In the genomic region with DNA sequence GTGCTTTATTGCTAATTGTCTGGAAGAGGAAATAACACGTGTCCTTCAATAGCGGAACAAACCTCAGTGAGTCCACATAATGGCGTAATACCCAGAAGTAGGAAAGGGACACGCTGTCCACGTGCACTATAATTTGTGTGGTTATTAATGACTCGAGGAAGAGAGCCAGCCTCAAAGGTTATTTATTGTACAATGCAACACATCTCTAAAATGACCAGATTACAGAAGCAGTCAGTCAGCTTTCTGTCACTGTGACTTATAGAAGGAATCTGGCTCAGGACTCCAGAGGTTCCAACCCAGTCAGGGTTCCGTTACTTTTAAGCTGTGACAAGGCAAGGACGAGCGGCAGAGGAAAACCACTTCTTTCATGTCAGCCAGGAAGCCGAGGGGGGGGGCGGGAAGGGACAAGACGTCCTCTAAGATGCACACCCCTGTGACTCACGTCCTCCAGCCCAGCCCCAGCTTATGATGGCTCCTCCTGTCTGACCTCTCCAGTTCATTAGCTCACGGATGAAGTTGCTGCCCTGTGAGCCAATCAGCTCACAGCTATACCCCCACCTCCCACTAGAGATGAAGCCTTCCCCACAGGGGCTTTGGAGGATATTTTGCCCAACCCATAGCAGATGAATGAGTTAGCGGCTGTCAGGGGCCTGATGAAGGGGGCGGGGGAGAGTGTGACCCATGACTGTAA, we compare ENCODE assay signal across 8 mouse cellular contexts. TPM values are rescaled to one million over a fixed set of nuclear protein-coding genes. Genes with fewer than 3 reads are reported as not detected.
DNase-seq lines count a peak whose midpoint lies in the region; ATAC-seq and TF ChIP-seq lines count a peak whose summit lies in the region.
"Had no signal": no experiment of that assay in that cellular context is flagged by ENCODE, and none has a peak within 500 bp of the region (broad histone marks: within the 10 kb centered on the region; RNA-seq: fewer than 3 reads in every experiment).

No protein-coding gene starts in this region.

- no peaks in the 10 kb centered on the region for H3K36me3 ChIP-seq in embryonic facial prominence, embryonic 11.5 days (replicated peaks; ENCODE audit: control insufficient read depth, insufficient read depth, low read depth, low read length)
- H3K36me3 ChIP-seq in hindbrain, embryonic 10.5 days, result no peaks in the 10 kb centered on the region
- H3K36me3 ChIP-seq in liver, adult 2 months (ENCODE audit: control insufficient read depth, insufficient read depth, low read length), result no peaks in the 10 kb centered on the region

- no peak overlapping the region for H3K4me3 ChIP-seq in embryonic facial prominence, embryonic 11.5 days (ENCODE audit: low read depth, low read length)
- H3K4me3 ChIP-seq in hindbrain, embryonic 10.5 days, result 0 out of 2 replicates have a peak overlapping the region, but pooled peaks have one; percentile 18
- no peak overlapping the region for H3K4me3 ChIP-seq in liver, adult 2 months (ENCODE audit: insufficient read depth, low read depth, low read length)
- H3K4me3 ChIP-seq: erythroblast, embryonic 14.5 days had no signal

- no peaks in the 10 kb centered on the region for H3K9me3 ChIP-seq in embryonic facial prominence, embryonic 11.5 days (replicated peaks; ENCODE audit: control insufficient read depth, low read length)
- H3K9me3 ChIP-seq in hindbrain, embryonic 10.5 days, result no peaks in the 10 kb centered on the region

- peak overlapping the region; percentile 13; the same call in 1 of the 2 replicates for H3K4me2 ChIP-seq in embryonic facial prominence, embryonic 11.5 days (ENCODE audit: low read depth, low read length)

- 39% methylated on average over 16 of the region's 16 CpGs for WGBS in embryonic facial prominence, embryonic 11.5 days
- WGBS in hindbrain, embryonic 10.5 days, result 47% methylated on average over 16 of the region's 16 CpGs
- WGBS in liver, adult 2 months, result 48% methylated on average over 16 of the region's 16 CpGs

- H3K9ac ChIP-seq in embryonic facial prominence, embryonic 11.5 days (replicated peaks; ENCODE audit: low read length), result 0 out of 2 replicates have a peak overlapping the region, but pooled peaks have one; percentile 22
- no peak overlapping the region for H3K9ac ChIP-seq in liver, adult 2 months (ENCODE audit: low read depth, low read length)

- no peaks in the 10 kb centered on the region for H3K79me2 ChIP-seq in liver, adult 2 months (ENCODE audit: control insufficient read depth, insufficient read depth, low read length)

- TF ChIP-seq CTCF in liver, adult 2 months (IDR thresholded peaks at IDR 0.05; ENCODE audit: low read depth, low read length), result no peak

- no peaks in the 10 kb centered on the region for H3K4me1 ChIP-seq in embryonic facial prominence, embryonic 11.5 days (ENCODE audit: control insufficient read depth, insufficient read depth, low read length)
- H3K4me1 ChIP-seq in hindbrain, embryonic 10.5 days (replicated peaks), result peaks cover 23% of the 10 kb centered on the region
- H3K4me1 ChIP-seq in liver, adult 2 months (ENCODE audit: control insufficient read depth, insufficient read depth, low read length), result no peaks in the 10 kb centered on the region; the same call in 1 of the 2 replicates

- H3K27ac ChIP-seq in embryonic facial prominence, embryonic 11.5 days (replicated peaks; ENCODE audit: low read depth, low read length), result no peak overlapping the region
- H3K27ac ChIP-seq in hindbrain, embryonic 10.5 days, result peak overlapping the region; percentile 45; the same call in 1 of the 2 replicates
- no peak overlapping the region for H3K27ac ChIP-seq in liver, adult 2 months (replicated peaks; ENCODE audit: insufficient read depth, low read depth, low read length)

- DNase-seq in adrenal gland, postnatal 10 days, result peak; percentile 57
- peak; percentile 23 for DNase-seq in embryonic facial prominence, embryonic 11.5 days (ENCODE audit: low spot score)
- DNase-seq in hindbrain, embryonic 10.5 days (ENCODE audit: low spot score), result peak; percentile 56
- peak; percentile 14 for DNase-seq in liver, adult 2 months (ENCODE audit: extremely low read depth, low read depth, low spot score)
- peak; percentile 35 to 47 for DNase-seq in monocyte, adult 2 months (ENCODE audit: low read depth in 1 of 2, low spot score in 2 of 2)
- no peak for DNase-seq in layer of hippocampus, adult 18-20 months (ENCODE audit: low spot score in 2 of 2)
- DNase-seq in spleen, postnatal 10 days (ENCODE audit: low spot score in 2 of 2), result no peak

- TF ChIP-seq POLR2A in liver, adult 2 months (IDR thresholded peaks at IDR 0.05; ENCODE audit: extremely low read depth, insufficient read depth, low read length), result no peak

- no peaks in the 10 kb centered on the region for H3K27me3 ChIP-seq in embryonic facial prominence, embryonic 11.5 days (ENCODE audit: control insufficient read depth, insufficient read depth, low read length)
- peaks cover 6% of the 10 kb centered on the region; the same call in 1 of the 2 replicates for H3K27me3 ChIP-seq in hindbrain, embryonic 10.5 days (ENCODE audit: insufficient read depth, poor library complexity, severe bottlenecking)
- H3K27me3 ChIP-seq in liver, adult 2 months (ENCODE audit: control insufficient read depth, insufficient read depth, low read length), result no peaks in the 10 kb centered on the region

- ATAC-seq in embryonic facial prominence, embryonic 11.5 days (replicated peaks; ENCODE audit: insufficient number of reproducible peaks, low FRiP score, low TSS enrichment, low read depth), result peak; percentile 77; the same call in 1 of the 2 replicates

RNA-seq across cellular contexts. Expression of gene Gpr132, which starts 29.6 kb away (rescaled TPM):
- total RNA-seq in adrenal gland, postnatal 10 days (2021), result 1 to 10 TPM; 1.1 to 1.2 TPM
- polyA plus RNA-seq in embryonic facial prominence, embryonic 11.5 days (2014; fragmentation: Nextera tagmentation; extraction: Ambion mirVana), result 0.15 TPM in 1 of 2 replicates, not detected in the other
- polyA plus RNA-seq in hindbrain, embryonic 10.5 days (2016; fragmentation: Nextera tagmentation; extraction: Ambion mirVana), result 0.06 and 0.08 TPM in 2 replicates
- 0.09 and 0.47 TPM in 2 replicates for total RNA-seq in liver, adult 2 months (2014; rRNA removed)
- polyA plus RNA-seq in liver, adult 2 months (2012; rRNA removed), result 0.44 and 0.60 TPM in 2 replicates
- not detected for total RNA-seq in layer of hippocampus, adult 18-20 months (2021)

RNA-seq across cellular contexts. Expression of gene Jag2, which starts 31.9 kb away (rescaled TPM):
- 10 to 100 TPM; 13.2 to 23.1 TPM for total RNA-seq in adrenal gland, postnatal 10 days (2021)
- polyA plus RNA-seq in embryonic facial prominence, embryonic 11.5 days (2014; fragmentation: Nextera tagmentation; extraction: Ambion mirVana), result 3.5 and 5.7 TPM in 2 replicates
- polyA plus RNA-seq in hindbrain, embryonic 10.5 days (2016; fragmentation: Nextera tagmentation; extraction: Ambion mirVana), result 4.7 and 4.8 TPM in 2 replicates
- total RNA-seq in liver, adult 2 months (2014; rRNA removed), result under 0.01 and 0.27 TPM in 2 replicates
- polyA plus RNA-seq in liver, adult 2 months (2012; rRNA removed), result 0.13 and 0.29 TPM in 2 replicates
- total RNA-seq in layer of hippocampus, adult 18-20 months (2021), result 10 to 100 TPM; 42.6 to 44.2 TPM
- polyA plus RNA-seq: erythroblast, embryonic 14.5 days had no signal

RNA-seq across cellular contexts. Expression of gene Nudt14, which starts 44.3 kb away (rescaled TPM):
- 10 to 100 TPM; 46.9 to 50.2 TPM for total RNA-seq in adrenal gland, postnatal 10 days (2021)
- 75.8 and 83.4 TPM in 2 replicates for polyA plus RNA-seq in embryonic facial prominence, embryonic 11.5 days (2014; fragmentation: Nextera tagmentation; extraction: Ambion mirVana)
- polyA plus RNA-seq in hindbrain, embryonic 10.5 days (2016; fragmentation: Nextera tagmentation; extraction: Ambion mirVana), result 79.5 and 83.0 TPM in 2 replicates
- total RNA-seq in liver, adult 2 months (2014; rRNA removed), result 17.7 and 21.2 TPM in 2 replicates
- 29.3 and 36.3 TPM in 2 replicates for polyA plus RNA-seq in liver, adult 2 months (2012; rRNA removed)
- 10 to 100 TPM; 12.8 to 14.6 TPM for total RNA-seq in layer of hippocampus, adult 18-20 months (2021)

Comparison
In these comparisons a context has a peak if more than half of its experiments do, and no peak if none do; other contexts are left out.
1. DNase-seq: peak in adrenal gland, postnatal 10 days (single experiment), embryonic facial prominence, embryonic 11.5 days (single experiment), hindbrain, embryonic 10.5 days (single experiment), liver, adult 2 months (single experiment) and monocyte, adult 2 months (2 of 2); none in layer of hippocampus, adult 18-20 months (0 of 2) and spleen, postnatal 10 days (0 of 2).
2. RNA of gene Jag2, which starts 31.9 kb away (total RNA-seq): 42.6 to 44.2 TPM in layer of hippocampus, adult 18-20 months and 13.2 to 23.1 TPM in adrenal gland, postnatal 10 days; under 0.01 to 0.27 TPM in liver, adult 2 months; every median in the first group is over 10 times any median in the second.